In the genomic region with DNA sequence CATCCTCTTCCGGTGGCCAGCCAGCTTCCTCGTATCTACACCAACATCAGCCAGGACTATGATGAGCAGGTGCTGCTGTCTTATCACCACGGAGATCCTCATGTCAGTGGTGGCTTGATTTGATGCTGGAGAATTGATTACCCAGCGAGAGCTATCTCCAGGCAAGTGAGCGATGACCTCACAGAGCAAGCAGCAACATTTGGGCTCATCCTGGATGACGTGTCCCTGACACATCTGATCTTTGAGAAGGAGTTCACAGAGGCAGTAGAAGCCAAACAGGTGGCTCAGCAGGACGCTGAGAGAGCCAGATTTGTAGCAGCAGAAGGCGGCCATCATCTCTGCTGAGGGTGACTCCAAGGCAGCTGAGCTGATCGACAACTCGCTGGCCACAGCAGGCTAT, we compare ENCODE assay signal across 24 mouse cellular contexts. TPM values are rescaled to one million over a fixed set of nuclear protein-coding genes. Genes with fewer than 3 reads are reported as not detected.
DNase-seq lines count a peak whose midpoint lies in the region; ATAC-seq and TF ChIP-seq lines count a peak whose summit lies in the region.
"Had no signal": no experiment of that assay in that cellular context is flagged by ENCODE, and none has a peak within 500 bp of the region (broad histone marks: within the 10 kb centered on the region; RNA-seq: fewer than 3 reads in every experiment).

No protein-coding gene starts in this region.

- H3K4me3 ChIP-seq in megakaryocyte, embryonic 14.5 days (replicated peaks), result peak overlapping the region; percentile 33
- H3K4me3 ChIP-seq in ES-E14 (ENCODE audit: insufficient read depth in 1 of 2, low read depth in 1 of 2, low read length in 2 of 2, poor library complexity in 1 of 2, severe bottlenecking in 1 of 2), result no peak overlapping the region
- H3K4me3 ChIP-seq: embryonic facial prominence, embryonic 13.5 days; embryonic facial prominence, embryonic 15.5 days; erythroblast, embryonic 14.5 days; forebrain, embryonic 10.5 days; forebrain, embryonic 12.5 days had no signal

- H3K27me3 ChIP-seq in megakaryocyte, embryonic 14.5 days (replicated peaks), result no peaks in the 10 kb centered on the region
- H3K27me3 ChIP-seq: CH12.LX; embryonic facial prominence, embryonic 13.5 days; embryonic facial prominence, embryonic 15.5 days; forebrain, embryonic 12.5 days; Patski had no signal

- peak overlapping the region; percentile 13; the same call in 1 of the 2 replicates for H3K27ac ChIP-seq in ES-E14 (ENCODE audit: insufficient read depth, low read depth, low read length, poor library complexity, severe bottlenecking)
- H3K27ac ChIP-seq: embryonic facial prominence, embryonic 13.5 days; embryonic facial prominence, embryonic 15.5 days; forebrain, embryonic 10.5 days; forebrain, embryonic 12.5 days had no signal

- peaks cover 35% of the 10 kb centered on the region for H3K4me1 ChIP-seq in megakaryocyte, embryonic 14.5 days
- 0 out of 4 replicates have a peak, but pooled peaks cover 0 to 1% of the 10 kb centered on the region in 2 experiments for H3K4me1 ChIP-seq in ES-E14 (ENCODE audit: control insufficient read depth in 2 of 2, insufficient read depth in 2 of 2, low read length in 2 of 2, poor library complexity in 1 of 2)
- H3K4me1 ChIP-seq: embryonic facial prominence, embryonic 13.5 days; embryonic facial prominence, embryonic 15.5 days had no signal

- no peak overlapping the region for H3K9ac ChIP-seq in ES-E14 (ENCODE audit: insufficient read depth, low read depth, low read length, poor library complexity, severe bottlenecking)
- H3K9ac ChIP-seq: embryonic facial prominence, embryonic 13.5 days; embryonic facial prominence, embryonic 15.5 days; forebrain, embryonic 12.5 days had no signal

- peak; percentile 16 for DNase-seq in CD4-positive helper T cell, adult 2 months (ENCODE audit: low read depth, low spot score)
- no peak for DNase-seq in ES-E14 (ENCODE audit: low read depth, low spot score)
- DNase-seq in embryo, embryonic 9.5 days (ENCODE audit: extremely low spot score), result no peak
- DNase-seq: adrenal gland, adult 8-10 months; adrenal gland, postnatal 14 days; adrenal gland, postnatal 36 days; cerebellum, adult 11-12 months; cerebellum, adult 2 months; cerebellum, adult 9-10 months; cerebellum, postnatal 10 days; cerebellum, postnatal 25 days had no signal

- no peaks in the 10 kb centered on the region for H3K9me3 ChIP-seq in megakaryocyte, embryonic 14.5 days
- no peaks in the 10 kb centered on the region for H3K9me3 ChIP-seq in ES-E14 (ENCODE audit: control insufficient read depth, insufficient read depth, low read depth, low read length)
- H3K9me3 ChIP-seq: embryonic facial prominence, embryonic 13.5 days; embryonic facial prominence, embryonic 15.5 days; forebrain, embryonic 10.5 days; forebrain, embryonic 12.5 days had no signal

- ATAC-seq in megakaryocyte, adult 5-6 weeks (ENCODE audit: poor library complexity, severe bottlenecking), result no peak
- ATAC-seq in monocyte, adult 5-6 weeks (replicated peaks; ENCODE audit: insufficient number of reproducible peaks, low FRiP score, low TSS enrichment, poor library complexity, severe bottlenecking), result no peak
- ATAC-seq: activated CD4-positive, CD25-positive, alpha-beta regulatory T cell, adult 4 months; forebrain, embryonic 14.5 days; forebrain, embryonic 16.5 days; Patski had no signal

- in situ Hi-C loops in ES-E14 (cut with MboI; ENCODE audit: low sequenced_read_pairs in 2 of 2, unreplicated experiment in 2 of 2), result no loop called here

- H3K36me3 ChIP-seq in megakaryocyte, embryonic 14.5 days (replicated peaks; ENCODE audit: low read length), result peaks cover 23% of the 10 kb centered on the region
- no peaks in the 10 kb centered on the region for H3K36me3 ChIP-seq in ES-E14 (ENCODE audit: control insufficient read depth, insufficient read depth, low read length, poor library complexity, severe bottlenecking)

TF ChIP-seq in ES-E14, 5 proteins besides CTCF, POLR2A, EP300 and RAD21:
- no peak for TF ChIP-seq HCFC1 (IDR thresholded peaks at IDR 0.05; ENCODE audit: borderline replicate concordance, insufficient read depth, low read length)
- TF ChIP-seq MAFK (IDR thresholded peaks at IDR 0.05; ENCODE audit: insufficient read depth, low read depth, low read length), result no peak
- TF ChIP-seq ZNF384 (IDR thresholded peaks at IDR 0.05; ENCODE audit: low read depth, low read length), result no peak
- TF ChIP-seq CHD2 (IDR thresholded peaks at IDR 0.05; ENCODE audit: low read depth, low read length), result no peak
- TF ChIP-seq ZC3H11A (IDR thresholded peaks at IDR 0.05; ENCODE audit: borderline replicate concordance, low read depth, low read length), result no peak

RNA-seq across cellular contexts. Expression of a gene that starts 22.8 kb away (rescaled TPM):
- 2.6 and 22.9 TPM in 2 replicates for polyA plus RNA-seq in megakaryocyte, embryonic 14.5 days (2012; ENCODE audit: insufficient read depth, low replicate concordance)
- 83.4 and 85.5 TPM in 2 replicates for total RNA-seq in megakaryocyte, adult 5-6 weeks (2015)
- total RNA-seq in megakaryocyte, adult 5-6 weeks (2017), result 50.3 and 64.2 TPM in 2 replicates
- 28.8 and 29.4 TPM in 2 replicates for total RNA-seq in ES-E14 (2012; rRNA removed)
- total RNA-seq in monocyte, adult 5-6 weeks (2017), result 75.8 to 124 TPM (median 81.0 TPM) in 3 replicates

RNA-seq across cellular contexts. Expression of a gene that starts 23.2 kb away (rescaled TPM):
- 0.62 and 2.4 TPM in 2 replicates for polyA plus RNA-seq in megakaryocyte, embryonic 14.5 days (2012; ENCODE audit: insufficient read depth, low replicate concordance)
- 3.2 and 3.4 TPM in 2 replicates for total RNA-seq in megakaryocyte, adult 5-6 weeks (2015)
- total RNA-seq in megakaryocyte, adult 5-6 weeks (2017), result 1.5 and 2.4 TPM in 2 replicates
- 1.1 and 2.7 TPM in 2 replicates for total RNA-seq in ES-E14 (2012; rRNA removed)
- total RNA-seq in monocyte, adult 5-6 weeks (2017), result 2.8 to 8.0 TPM (median 3.5 TPM) in 3 replicates
- polyA plus RNA-seq: erythroblast, embryonic 14.5 days had no signal

RNA-seq across cellular contexts. Expression of a gene that starts 27.0 kb away (rescaled TPM):
- 1.7 TPM in 1 of 2 replicates, not detected in the other for polyA plus RNA-seq in megakaryocyte, embryonic 14.5 days (2012; ENCODE audit: insufficient read depth, low replicate concordance)
- 14.9 and 16.2 TPM in 2 replicates for total RNA-seq in megakaryocyte, adult 5-6 weeks (2015)
- total RNA-seq in megakaryocyte, adult 5-6 weeks (2017), result 30.8 and 32.9 TPM in 2 replicates
- total RNA-seq in ES-E14 (2012; rRNA removed), result 17.2 and 25.3 TPM in 2 replicates
- 14.0 to 25.4 TPM (median 23.2 TPM) in 3 replicates for total RNA-seq in monocyte, adult 5-6 weeks (2017)

RNA-seq across cellular contexts. Expression of a gene that starts 34.0 kb away (rescaled TPM):
- polyA plus RNA-seq in megakaryocyte, embryonic 14.5 days (2012; ENCODE audit: insufficient read depth, low replicate concordance), result not detected in 2 replicates
- 0.18 and 0.25 TPM in 2 replicates for total RNA-seq in megakaryocyte, adult 5-6 weeks (2015)
- 0.44 and 0.49 TPM in 2 replicates for total RNA-seq in megakaryocyte, adult 5-6 weeks (2017)
- 6.0 and 6.8 TPM in 2 replicates for total RNA-seq in ES-E14 (2012; rRNA removed)
- total RNA-seq in monocyte, adult 5-6 weeks (2017), result 2.5 to 3.9 TPM (median 2.5 TPM) in 3 replicates
- polyA plus RNA-seq: erythroblast, embryonic 14.5 days had no signal
